15 mouse cellular contexts compared by ENCODE assay signal in the genomic region with DNA sequence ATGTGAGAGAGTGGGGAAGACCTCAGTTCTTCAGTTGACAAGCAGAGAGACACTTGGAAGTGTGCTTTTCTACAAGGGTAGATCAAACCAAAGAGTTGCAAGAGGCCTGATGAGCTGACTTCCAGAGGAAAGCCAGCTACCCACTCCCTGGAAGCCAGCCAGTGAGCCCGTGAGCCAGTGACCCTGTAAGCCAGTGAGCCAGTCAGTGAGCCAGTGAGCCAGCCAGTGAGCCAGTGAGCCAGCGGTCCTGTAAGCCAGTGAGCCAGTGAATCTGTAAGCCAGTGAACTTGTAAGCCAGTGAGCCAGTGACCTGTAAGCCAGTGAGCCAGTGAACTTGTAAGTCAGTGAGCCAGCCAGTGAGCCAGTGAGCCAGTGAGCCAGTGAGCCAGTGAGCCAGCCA.
DNase-seq lines count a peak whose midpoint lies in the region; ATAC-seq and TF ChIP-seq lines count a peak whose summit lies in the region.
"Had no signal": no experiment of that assay in that cellular context is flagged by ENCODE, and none has a peak within 500 bp of the region (broad histone marks: within the 10 kb centered on the region; RNA-seq: fewer than 3 reads in every experiment).

No protein-coding gene starts in this region.

- no peak for TF ChIP-seq CTCF in liver, postnatal 0 days (IDR thresholded peaks at IDR 0.05; ENCODE audit: low read depth)

- WGBS in liver, embryonic 11.5 days = 70% methylated on average over 2 of the region's 2 CpGs
- WGBS in embryonic facial prominence, embryonic 13.5 days = 88% methylated on average over 2 of the region's 2 CpGs
- WGBS in liver, postnatal 0 days (ENCODE audit: insufficient replicate concordance) = 78% methylated on average over 2 of the region's 2 CpGs

- H3K9me3 ChIP-seq in liver, embryonic 11.5 days (ENCODE audit: control insufficient read depth, low read length) = 0 out of 2 replicates have a peak, but pooled peaks cover 2% of the 10 kb centered on the region
- peaks cover 3% of the 10 kb centered on the region; the same call in 1 of the 2 replicates for H3K9me3 ChIP-seq in embryonic facial prominence, embryonic 13.5 days
- no peaks in the 10 kb centered on the region for H3K9me3 ChIP-seq in liver, postnatal 0 days (ENCODE audit: low read length)
- H3K9me3 ChIP-seq: forebrain, embryonic 15.5 days had no signal

- no peaks in the 10 kb centered on the region for H3K27me3 ChIP-seq in liver, embryonic 11.5 days (replicated peaks; ENCODE audit: control insufficient read depth, insufficient read depth, low read length)
- no peaks in the 10 kb centered on the region for H3K27me3 ChIP-seq in embryonic facial prominence, embryonic 13.5 days
- H3K27me3 ChIP-seq in liver, postnatal 0 days (ENCODE audit: insufficient read depth, low read length) = no peaks in the 10 kb centered on the region
- H3K27me3 ChIP-seq: forebrain, embryonic 15.5 days had no signal

- no peak overlapping the region for H3K9ac ChIP-seq in liver, embryonic 11.5 days (ENCODE audit: low read depth, low read length)
- no peak overlapping the region for H3K9ac ChIP-seq in embryonic facial prominence, embryonic 13.5 days
- H3K9ac ChIP-seq in liver, postnatal 0 days (replicated peaks) = no peak overlapping the region
- H3K9ac ChIP-seq: forebrain, embryonic 15.5 days; midbrain, embryonic 12.5 days had no signal

- no peaks in the 10 kb centered on the region for H3K4me1 ChIP-seq in liver, embryonic 11.5 days (replicated peaks; ENCODE audit: control insufficient read depth, insufficient read depth, low read length)
- H3K4me1 ChIP-seq in embryonic facial prominence, embryonic 13.5 days = peaks cover 34% of the 10 kb centered on the region
- peaks cover 9% of the 10 kb centered on the region; the same call in 1 of the 2 replicates for H3K4me1 ChIP-seq in liver, postnatal 0 days (ENCODE audit: insufficient read depth)
- H3K4me1 ChIP-seq: forebrain, embryonic 15.5 days had no signal

- ATAC-seq in liver, embryonic 11.5 days (replicated peaks; ENCODE audit: low FRiP score) = no peak
- no peak for ATAC-seq in embryonic facial prominence, embryonic 13.5 days (ENCODE audit: insufficient number of reproducible peaks, insufficient read depth, low FRiP score, low TSS enrichment, low read depth)
- no peak for ATAC-seq in liver, postnatal 0 days
- no peak for ATAC-seq in megakaryocyte progenitor cell, adult 5-6 weeks (replicated peaks; ENCODE audit: poor library complexity)
- ATAC-seq: forebrain, embryonic 15.5 days; hindbrain, postnatal 0 days had no signal

- peak; percentile 32 for DNase-seq in adrenal gland, adult 2 months
- DNase-seq in adrenal gland, postnatal 10 days = no peak
- DNase-seq in liver, embryonic 11.5 days (ENCODE audit: low spot score) = no peak
- DNase-seq in liver = no peak
- DNase-seq in liver, postnatal 0 days = no peak
- DNase-seq in ovary, postnatal 36 days (ENCODE audit: low spot score) = no peak
- DNase-seq: cerebellum, postnatal 25 days; kidney, postnatal 14 days; layer of hippocampus, postnatal 36 days; retina, postnatal 1 day had no signal

- no peak overlapping the region for H3K4me2 ChIP-seq in liver, embryonic 11.5 days
- no peak overlapping the region for H3K4me2 ChIP-seq in embryonic facial prominence, embryonic 13.5 days
- no peak overlapping the region for H3K4me2 ChIP-seq in liver, postnatal 0 days (ENCODE audit: low read depth, low read length)
- H3K4me2 ChIP-seq: forebrain, embryonic 15.5 days; midbrain, embryonic 12.5 days had no signal

- no peaks in the 10 kb centered on the region for H3K36me3 ChIP-seq in liver, embryonic 11.5 days (ENCODE audit: control insufficient read depth, insufficient read depth, low read length)
- H3K36me3 ChIP-seq in embryonic facial prominence, embryonic 13.5 days = no peaks in the 10 kb centered on the region
- H3K36me3 ChIP-seq in liver, postnatal 0 days (replicated peaks; ENCODE audit: insufficient read depth, low read length) = no peaks in the 10 kb centered on the region
- H3K36me3 ChIP-seq: forebrain, embryonic 15.5 days; midbrain, embryonic 12.5 days had no signal

- no peak for TF ChIP-seq EP300 in liver, postnatal 0 days (IDR thresholded peaks at IDR 0.05; ENCODE audit: low read depth)

- no peak overlapping the region for H3K4me3 ChIP-seq in liver, embryonic 11.5 days (ENCODE audit: low read depth, low read length)
- H3K4me3 ChIP-seq in embryonic facial prominence, embryonic 13.5 days = no peak overlapping the region
- H3K4me3 ChIP-seq in liver, postnatal 0 days (ENCODE audit: low read depth, low read length) = no peak overlapping the region
- H3K4me3 ChIP-seq: forebrain, embryonic 15.5 days; midbrain, embryonic 12.5 days had no signal

- H3K27ac ChIP-seq in liver, embryonic 11.5 days (ENCODE audit: low read depth, low read length) = peak overlapping the region; percentile 21; the same call in 1 of the 2 replicates
- H3K27ac ChIP-seq in embryonic facial prominence, embryonic 13.5 days = peak overlapping the region; percentile 79
- H3K27ac ChIP-seq in liver, postnatal 0 days (ENCODE audit: low read depth) = peak overlapping the region; percentile 7
- H3K27ac ChIP-seq: forebrain, embryonic 15.5 days; hindbrain, postnatal 0 days; midbrain, embryonic 12.5 days had no signal

Comparison
In these comparisons a context has a peak if more than half of its experiments do, and no peak if none do; other contexts are left out.
1. H3K27ac ChIP-seq: peak in every context shown above with its lines; median percentile 79 in embryonic facial prominence, embryonic 13.5 days; 21 in liver, embryonic 11.5 days; 7 in liver, postnatal 0 days.